Mouse (Mus musculus): ENCODE measurements around the gene Ctdnep1. TPM values are rescaled to one million over a fixed set of nuclear protein-coding genes. Genes with fewer than 3 reads are reported as not detected.
A peak's percentile ranks its signal among the peaks of the same experiment; 100 is the strongest.

Gene Ctdnep1
- total RNA-seq, 2 experiments from 2014 or later, result 110 to 111 TPM

DNA sequence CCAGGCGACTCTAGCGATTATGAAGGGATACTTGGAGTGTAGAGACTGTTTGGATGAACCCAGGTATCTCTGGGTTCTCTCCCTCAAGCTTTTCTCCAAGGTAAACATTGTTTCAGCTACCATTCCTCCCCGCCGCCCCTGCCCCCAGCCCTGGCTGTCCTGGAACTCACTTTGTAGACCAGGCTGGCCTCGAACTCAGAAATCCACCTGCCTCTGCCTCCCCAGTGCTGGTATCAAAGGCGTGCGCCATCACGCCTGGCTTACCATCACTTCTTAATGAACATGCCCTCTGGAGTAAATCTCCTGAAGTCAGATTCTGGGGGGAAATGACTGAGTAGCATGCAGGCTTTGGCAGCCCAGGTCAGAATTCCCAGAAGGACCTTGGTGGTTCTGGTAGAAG is 1.3 kb downstream of the Ctdnep1 start, which contains the start of gene Elp5:
TSS of gene Elp5 (minus strand) at position 293 of the 400 bp plus-strand sequence.
- no peak for DNase-seq (ENCODE audit: low spot score in 2 of 2)

DNA sequence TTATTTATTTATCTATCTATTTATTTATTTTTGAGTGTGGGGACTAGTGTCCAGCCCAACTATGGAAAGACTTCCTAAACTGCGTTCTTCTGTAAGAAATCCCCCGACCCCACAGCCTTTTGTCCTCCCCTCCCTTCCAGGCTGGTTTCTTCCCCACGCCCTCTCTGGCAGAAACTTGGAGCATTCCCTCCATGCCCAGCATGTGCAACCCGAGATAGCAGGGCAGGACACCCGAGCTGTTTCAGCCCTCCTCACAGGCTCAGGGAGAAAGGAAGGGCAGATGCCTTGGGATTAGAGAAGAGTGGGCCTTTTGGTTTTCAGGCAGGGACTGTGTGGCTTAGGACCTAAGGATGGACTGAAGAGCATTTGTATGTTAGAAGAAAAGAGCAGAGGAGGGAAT is 1.9 kb downstream of the Ctdnep1 start:
- DNase-seq (ENCODE audit: low spot score in 2 of 2), result no peak

DNA sequence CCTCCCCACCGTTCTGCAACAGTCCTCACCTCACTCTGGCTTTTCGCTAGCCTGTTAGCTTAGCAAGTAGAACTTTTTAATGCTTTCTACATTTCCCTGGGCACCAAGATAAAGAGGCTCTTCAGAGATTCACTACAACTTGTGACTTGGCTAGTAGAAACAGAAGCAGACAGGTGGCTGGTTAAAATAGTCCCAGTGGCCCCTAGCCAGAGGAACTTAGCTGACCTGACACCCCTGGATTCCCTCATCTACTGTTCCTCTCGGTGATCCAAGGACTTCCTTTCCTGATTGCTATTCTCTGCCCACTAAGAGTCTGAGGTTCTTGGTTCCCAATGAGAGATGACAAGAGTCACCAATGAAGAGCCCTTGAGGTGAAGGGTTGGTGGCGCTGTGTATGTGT is 2.4 kb downstream of the Ctdnep1 start:
- no peak for DNase-seq (ENCODE audit: low spot score in 2 of 2)

DNA sequence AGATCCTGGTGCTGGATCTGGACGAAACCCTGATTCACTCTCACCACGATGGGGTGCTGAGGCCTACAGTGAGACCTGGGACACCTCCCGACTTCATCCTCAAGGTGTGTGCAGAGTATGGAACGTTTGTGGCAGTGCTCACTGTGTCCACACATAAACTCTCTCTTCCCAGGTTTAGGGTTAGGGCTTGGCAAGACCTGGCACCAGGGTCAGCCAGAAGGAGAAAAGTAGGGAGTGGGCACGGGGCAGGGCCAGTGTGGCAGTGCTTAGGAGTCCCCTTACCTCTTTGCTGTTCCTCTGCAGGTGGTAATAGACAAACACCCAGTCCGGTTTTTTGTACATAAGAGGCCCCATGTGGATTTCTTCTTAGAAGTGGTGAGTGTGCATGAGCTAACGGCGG is 3.5 kb downstream of the Ctdnep1 start:
- no peak for DNase-seq (ENCODE audit: low spot score in 2 of 2)

DNA sequence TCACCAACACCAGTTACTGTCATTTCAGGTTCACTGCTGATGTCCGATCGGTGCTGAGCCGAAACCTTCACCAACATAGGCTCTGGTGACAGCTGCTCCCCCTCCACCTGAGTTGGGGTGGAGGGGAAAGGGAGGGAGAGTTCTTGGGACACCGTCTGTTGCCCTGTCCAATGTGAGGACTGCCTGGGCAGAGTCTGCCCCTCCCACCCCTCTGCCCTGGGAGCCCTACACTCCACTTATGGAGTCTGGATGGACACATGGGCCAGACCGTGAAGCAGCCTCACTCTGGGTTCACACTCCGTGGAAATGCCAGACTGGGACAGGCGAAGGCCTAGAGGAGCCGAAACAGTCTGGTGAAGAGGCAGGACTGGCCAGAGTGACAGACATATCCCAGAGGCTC is 9.0 kb downstream of the Ctdnep1 start:
- no peak for DNase-seq (ENCODE audit: low spot score in 2 of 2)

DNA sequence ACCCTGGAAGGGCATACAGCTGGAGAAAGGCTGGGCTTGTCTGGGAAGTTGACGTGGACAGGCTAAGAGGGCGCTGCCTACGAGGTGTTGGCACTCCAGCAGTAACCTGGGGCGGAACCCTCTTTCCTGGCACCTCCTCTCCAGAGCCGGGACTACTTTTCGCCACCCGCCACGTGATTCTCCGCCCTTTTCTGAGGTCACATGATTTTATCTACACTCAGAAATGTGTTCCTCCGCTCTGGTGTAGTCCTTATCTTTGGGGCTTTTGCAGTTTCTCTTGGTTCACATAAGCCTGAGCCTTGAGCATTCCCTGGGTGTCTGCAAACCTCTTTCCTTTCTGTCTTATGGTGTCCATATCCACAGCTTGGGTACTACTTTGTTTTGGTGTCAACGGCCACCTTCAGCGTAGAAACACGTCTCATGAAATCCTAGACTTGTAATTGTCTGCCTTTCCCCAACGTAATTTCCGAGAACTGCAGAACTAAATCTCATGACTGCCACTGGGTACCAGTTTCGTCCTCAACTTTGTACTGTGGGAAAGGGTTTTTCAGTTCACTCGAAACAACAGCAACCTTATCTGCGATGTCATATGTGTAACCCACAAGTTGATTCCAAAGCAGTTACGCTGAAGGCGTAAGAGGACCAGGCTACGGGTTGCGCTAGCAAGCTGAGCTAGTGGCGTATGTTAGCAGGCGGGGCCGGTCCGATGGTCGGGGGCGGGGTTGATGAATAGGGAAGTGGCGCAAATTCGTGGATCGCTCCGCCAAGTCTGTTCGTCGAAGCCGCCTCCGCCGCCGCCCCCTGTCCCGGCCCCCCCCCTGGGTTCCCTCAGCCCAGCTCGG is 10.1 kb downstream of the Ctdnep1 start, which contains the start of gene Gabarap:
TSS of gene Gabarap (plus strand) at position 294 of the 842 bp plus-strand sequence.
- peak; percentile 95 to 98 for DNase-seq (ENCODE audit: low spot score in 2 of 2)

DNA sequence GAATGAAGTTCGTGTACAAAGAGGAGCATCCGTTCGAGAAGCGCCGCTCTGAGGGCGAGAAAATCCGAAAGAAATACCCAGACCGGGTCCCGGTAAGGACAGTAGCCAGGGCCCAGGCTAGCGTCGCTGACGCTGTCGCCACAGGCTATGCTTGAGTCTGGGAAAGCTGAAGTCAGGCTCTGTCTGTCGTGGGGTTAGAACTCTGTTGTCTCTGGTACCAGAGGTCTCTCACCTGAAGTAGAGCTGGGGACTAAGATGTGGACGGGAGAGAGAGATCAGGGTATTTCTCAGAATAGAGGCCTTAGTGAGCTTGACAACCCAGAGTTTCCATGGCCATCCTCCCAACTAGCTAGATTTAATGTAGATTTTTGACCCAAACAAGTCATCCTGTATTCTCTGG is 10.8 kb downstream of the Ctdnep1 start:
- no peak for DNase-seq (ENCODE audit: low spot score in 2 of 2)

DNA sequence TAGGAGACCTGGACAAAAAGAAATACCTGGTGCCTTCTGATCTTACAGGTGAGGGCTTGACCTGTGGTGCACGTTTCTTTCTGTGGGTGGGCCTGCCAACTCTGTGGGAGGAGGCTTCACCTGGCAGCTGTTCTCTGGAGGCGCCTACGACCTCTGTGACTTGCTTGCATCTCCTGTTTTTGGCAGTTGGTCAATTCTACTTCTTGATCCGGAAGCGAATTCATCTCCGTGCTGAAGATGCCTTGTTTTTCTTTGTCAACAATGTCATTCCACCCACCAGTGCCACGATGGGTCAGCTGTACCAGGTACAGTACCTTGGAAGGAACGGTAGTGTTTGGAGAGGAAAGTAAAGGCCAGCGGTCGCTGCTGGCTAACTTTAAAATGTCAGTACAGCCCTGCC is 11.4 kb downstream of the Ctdnep1 start:
- no peak for DNase-seq (ENCODE audit: low spot score in 2 of 2)

DNA sequence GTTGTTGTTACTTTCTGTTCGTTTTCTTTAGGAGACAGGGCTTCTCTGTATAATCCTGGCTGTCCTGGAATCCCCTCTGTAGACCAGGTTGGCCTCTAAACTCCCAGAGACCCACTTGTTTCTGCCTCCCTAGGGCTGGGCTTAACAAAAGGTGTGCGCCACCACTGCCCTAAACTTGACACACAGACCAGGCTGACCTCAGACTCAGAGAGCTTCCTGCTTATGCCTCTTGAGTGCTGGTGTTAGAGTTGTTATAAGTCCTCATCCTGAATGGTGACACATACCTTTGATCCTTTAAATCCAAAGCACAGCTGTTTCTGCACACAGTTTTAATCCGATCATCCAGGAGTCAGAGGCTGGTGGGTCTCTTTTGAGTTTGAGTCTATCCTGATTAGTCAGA is 12.0 kb downstream of the Ctdnep1 start:
- no peak for DNase-seq (ENCODE audit: low spot score in 2 of 2)

DNA sequence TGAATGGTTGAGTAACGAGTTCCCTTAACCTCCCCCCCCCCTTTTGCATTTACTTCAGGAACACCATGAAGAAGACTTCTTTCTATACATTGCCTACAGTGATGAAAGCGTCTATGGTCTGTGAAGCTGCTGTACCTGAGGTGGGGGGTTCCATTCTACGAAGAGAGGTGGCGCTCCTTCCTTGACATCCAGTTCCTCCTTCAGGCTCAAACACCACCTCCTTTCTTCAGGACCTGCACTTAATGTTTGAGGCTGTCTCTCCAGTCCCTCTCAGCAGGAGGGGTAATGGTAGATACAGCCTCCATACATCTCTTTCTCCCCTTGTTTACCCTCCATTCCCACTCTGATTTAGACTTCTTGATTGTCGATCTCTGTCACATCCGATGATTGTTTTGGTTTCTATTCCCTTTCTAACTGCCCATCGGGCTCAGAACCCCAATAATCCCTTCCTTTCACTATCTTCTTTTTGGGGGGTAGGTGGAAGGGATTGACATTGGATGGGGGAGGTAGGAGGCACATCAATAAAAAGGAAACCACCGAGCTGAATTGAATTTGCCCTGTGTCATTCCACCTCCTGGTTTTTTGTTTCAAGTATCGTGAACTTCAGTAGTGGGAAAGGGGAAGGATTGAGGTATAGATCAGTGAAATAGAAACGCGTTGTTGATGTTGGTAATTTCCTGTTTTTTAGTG is 13.6 kb downstream of the Ctdnep1 start:
- DNase-seq (ENCODE audit: low spot score in 2 of 2), result no peak

DNA sequence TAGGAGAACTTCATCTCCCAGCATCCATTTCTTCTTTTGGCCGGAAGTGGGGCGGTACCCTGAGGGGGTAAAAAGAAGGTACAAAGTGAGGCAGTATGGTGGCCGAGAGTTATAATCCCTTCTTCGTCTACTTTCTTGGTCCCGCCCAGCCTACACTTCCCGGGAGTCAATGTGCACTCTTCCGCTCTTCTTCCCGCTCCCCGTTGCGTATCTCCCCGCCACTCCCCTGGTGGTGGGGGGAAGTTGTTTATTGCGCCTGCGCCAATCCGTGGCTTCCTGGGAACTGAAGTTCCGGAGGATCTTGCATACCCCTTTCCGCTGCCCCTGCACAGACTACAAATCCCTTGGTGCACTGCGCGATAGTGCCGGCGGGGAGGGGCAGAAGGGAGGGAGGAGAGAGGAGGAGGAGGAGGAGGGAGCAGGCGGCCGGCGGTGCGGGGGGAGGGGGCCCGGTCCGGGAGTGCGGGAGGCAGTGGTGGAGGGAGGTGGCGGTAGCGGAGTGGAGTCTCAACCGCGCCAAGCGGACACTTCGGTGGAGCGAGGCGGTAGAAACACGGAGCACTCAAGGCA is 14.5 kb downstream of the Ctdnep1 start, which contains the start of gene Phf23:
TSS of gene Phf23 (plus strand) at position 387 of the 570 bp plus-strand sequence.
- peak; percentile 98 for DNase-seq (ENCODE audit: low spot score in 2 of 2)

DNA sequence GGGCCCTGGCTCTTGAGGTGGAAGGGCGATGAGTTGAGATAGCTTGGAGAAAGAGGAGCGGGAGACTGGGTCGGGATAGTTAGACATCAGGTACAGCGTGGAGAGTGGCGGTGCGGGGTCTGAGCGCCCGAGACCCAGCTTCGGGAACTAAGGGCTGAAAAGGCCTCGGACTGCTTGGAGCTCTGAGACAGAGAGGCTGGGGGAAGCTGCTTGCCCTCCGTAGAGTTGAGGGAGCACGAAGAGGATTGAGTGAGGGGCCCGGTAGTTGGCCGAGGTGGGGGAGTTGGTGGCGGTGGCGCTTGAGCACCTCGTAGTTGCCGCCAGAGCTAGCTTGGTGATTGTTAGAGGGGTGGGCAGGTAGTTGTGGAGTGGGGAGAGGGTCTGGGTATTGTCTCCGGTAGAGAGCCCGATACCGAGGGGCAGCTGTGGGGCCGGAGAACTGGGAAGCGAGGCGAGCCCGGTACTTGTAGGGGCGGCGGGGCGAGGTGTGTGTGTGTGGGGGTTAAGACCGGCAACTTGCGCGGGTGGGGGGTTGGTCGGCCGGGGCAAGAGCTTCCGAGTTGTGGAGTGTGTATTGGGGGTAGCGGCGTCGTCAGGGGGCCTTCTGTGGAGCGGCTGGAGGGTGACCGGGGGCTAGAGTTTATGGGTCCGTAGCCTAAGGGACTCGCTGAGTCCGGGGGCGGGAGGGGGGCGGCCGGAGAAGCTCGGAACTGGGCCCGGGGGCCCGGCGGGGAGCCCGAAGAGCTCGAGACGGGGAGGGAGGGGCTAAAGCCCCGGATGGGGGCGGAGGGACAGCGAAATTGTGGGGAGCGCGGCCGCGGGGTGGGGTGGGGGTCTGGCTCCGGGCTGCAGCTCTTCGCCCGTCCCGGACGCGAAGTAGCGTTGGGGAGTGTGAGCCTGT is 15.5 kb downstream of the Ctdnep1 start:
- DNase-seq (ENCODE audit: low spot score in 2 of 2), result no peak

DNA sequence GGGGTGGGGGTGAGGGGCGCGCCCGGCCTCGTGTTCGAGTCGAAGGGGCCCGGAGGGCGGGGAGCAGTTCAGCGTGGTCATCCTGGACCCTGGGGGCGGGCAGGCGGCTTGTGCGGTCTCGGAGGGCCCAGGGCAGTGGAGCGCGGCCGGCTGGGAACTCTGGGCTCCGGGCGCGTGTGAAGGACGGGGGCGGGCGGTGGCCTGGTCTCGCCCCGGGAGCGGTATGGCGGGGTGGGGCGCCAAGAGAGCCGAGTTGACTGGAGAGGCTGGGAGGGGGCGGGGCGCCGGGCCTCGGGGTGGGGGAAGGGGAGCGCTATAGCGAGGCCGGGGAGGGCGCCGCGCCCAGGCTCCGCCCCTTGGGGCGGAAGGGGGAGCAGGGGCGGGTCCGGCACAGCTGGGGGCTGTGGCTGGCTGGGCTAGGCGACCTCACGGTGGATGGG is 16.1 kb downstream of the Ctdnep1 start:
- peak in 1 of 2 experiments; percentile 75 for DNase-seq (ENCODE audit: low spot score in 2 of 2)

DNA sequence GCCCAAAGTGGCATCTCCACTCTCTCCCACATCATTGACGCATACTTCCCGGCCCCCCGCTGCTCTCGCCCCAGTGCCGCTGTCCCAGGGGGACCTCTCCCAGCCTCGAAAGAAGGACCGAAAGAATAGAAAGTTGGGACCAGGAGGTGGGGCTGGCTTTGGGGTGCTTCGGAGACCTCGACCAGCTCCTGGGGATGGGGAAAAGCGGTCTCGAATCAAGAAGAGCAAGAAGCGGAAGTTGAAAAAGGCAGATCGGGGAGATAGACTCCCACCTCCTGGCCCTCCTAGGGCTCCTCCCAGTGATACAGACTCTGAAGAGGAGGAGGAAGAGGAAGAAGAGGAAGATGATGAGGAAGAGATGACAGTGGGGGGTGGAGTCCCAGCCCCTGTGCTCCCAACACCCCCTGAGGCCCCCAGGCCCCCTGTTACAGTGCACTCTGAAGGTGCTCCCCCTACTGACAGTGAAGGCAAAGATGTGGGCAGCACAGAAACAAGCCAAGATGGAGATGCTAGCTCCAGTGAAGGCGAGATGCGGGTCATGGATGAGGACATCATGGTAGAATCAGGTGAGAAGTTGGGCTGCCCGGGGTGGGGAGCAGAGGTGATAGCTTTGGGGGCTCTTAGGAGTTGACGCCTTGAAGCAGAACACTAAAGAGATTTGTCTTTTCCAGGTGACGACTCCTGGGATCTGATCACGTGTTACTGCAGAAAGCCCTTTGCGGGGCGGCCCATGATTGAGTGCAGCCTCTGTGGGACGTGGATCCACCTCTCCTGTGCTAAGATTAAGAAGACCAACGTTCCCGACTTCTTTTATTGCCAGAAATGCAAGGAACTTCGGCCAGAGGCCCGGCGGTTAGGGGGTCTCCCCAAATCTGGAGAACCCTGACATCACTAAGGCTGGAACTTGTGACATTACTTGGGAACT is 17.9 kb downstream of the Ctdnep1 start:
- no peak for DNase-seq (ENCODE audit: low spot score in 2 of 2)

DNA sequence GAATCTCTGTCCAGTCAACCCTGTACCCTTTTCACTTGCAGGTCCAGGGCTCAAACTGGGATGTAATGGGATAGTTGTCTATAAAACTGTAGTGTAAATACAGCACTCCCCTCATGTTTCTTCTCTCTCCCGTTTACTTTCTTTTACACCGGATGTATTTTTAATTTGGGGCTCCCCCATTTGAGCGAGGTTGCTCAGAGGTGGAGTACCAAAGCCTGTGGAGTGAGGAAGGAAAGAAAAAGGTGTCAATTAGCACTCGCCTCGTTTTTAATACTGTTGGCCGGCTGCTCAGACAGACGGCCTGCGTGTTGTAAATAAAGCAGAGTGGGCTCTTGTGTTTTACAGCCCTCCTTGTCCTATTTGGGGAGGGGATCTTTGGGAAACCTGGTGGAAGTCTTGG is 18.7 kb downstream of the Ctdnep1 start:
- DNase-seq (ENCODE audit: low spot score in 2 of 2), result no peak

DNA sequence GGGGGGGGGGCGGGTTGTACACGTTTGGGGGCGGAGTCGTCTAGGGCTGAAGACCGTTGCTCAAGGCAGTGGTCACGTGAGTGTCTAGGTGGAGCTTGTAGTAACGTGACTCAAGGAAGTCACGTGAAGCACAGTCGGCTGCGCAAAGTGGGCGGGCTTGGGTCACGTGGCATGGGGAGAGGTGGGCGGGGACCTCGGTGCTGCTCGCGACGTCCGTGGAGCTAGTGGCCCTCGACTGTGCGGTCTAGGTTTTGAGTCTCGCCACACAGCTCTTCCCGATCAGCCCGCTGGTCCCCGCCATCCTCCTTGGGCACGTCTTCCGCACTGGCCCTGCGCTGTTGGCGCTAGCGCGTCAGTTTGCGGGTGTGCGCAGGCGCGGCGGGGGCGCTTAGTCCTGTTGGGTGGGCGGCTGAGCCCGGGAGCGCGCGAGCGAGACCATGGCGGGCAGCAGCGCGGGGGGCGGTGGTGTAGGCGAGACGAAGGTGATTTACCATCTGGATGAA is 19.5 kb downstream of the Ctdnep1 start, which contains the start of gene Dvl2:
TSS of gene Dvl2 (plus strand) at position 200 of the 503 bp plus-strand sequence.
- DNase-seq (ENCODE audit: low spot score in 2 of 2), result peak; percentile 84 to 94

DNA sequence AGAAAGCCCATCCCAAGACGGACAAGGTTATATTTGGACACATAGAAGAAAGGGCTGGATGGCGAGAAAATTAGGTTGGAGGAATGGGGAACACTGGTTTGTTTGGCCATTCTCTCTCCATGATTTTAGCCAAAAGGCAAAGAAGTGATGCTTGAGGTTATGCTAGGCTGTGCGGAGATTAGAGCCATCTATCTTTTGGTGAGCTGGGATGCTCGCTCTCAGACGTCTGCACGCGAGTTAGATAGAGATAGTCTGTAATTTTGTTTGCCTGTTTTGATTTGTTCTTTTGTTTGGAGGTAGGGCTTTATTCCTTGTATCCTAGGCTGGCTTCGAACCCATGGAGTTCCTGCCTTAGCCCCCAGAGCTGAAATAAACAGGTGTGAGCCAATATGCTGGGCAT is 20.2 kb downstream of the Ctdnep1 start:
- DNase-seq (ENCODE audit: low spot score in 2 of 2), result no peak

DNA sequence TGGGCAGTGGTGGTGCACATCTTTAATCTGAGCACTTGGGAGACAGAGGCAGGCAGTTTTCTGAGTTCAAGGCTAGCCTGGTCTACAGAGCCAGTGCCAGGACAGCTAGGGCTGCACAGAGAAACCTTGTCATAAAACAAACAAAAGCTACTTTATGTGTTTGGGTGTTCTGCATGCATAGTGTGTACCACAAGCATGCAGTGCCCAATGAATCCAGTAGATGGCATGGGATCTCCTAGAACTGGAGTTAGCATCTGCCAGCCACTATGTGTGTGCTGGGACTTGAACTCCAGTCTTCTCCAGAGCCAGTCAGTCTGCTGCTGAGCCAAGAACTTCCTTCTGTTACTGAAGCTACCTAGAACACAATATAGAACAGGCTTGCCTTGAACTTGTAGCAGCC is 20.9 kb downstream of the Ctdnep1 start:
- no peak for DNase-seq (ENCODE audit: low spot score in 2 of 2)

DNA sequence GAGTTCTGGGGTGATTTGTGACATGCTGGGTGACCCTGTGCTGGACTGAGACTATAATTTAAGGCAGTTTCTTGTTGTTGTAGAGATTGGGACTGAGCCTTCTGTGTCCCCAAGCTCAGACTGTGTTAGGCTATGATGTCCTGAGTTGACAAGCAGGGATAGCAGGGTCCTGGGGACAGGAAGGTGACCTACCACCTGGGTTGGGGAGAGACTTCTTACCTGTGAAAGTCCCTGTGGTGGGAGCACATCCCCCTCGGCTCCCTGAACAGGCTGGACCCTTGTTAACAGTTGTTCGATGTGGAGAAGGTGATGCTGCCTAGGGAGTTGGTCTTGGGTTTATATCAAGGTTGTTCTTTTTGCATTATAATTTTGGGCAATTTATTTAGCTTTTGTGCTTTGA is 21.5 kb downstream of the Ctdnep1 start:
- DNase-seq (ENCODE audit: low spot score in 2 of 2), result no peak

DNA sequence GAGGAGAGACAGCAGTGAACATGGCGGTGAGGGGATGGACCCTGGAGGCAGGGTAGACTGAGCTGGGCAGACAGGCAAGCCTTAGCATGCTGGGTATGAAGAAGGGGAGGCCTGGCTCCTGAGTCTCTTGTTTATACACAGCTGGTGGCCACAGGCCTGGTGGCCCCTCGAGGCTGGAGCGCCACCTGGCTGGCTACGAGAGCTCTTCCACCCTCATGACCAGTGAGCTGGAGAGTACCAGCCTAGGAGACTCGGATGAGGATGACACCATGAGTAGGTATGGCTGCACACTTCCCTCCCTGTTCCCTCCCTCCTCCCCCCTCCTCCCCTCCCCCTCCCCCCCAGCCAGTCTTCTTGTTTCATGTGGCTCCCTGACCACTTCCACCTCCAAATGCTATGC is 24.6 kb downstream of the Ctdnep1 start:
- DNase-seq (ENCODE audit: low spot score in 2 of 2), result no peak
